Mouse (Mus musculus) forebrain, embryonic 15.5 days (tissue): ENCODE data around the gene Cfap58. TPM values are rescaled to one million over a fixed set of nuclear protein-coding genes. Genes with fewer than 3 reads are reported as not detected.

ENCODE experiments used
- ATAC-seq: fragments of 200-750 bp; cut with Nextera tagmentation; replicated peaks from 2 replicates; pipeline ENCODE4 v1.8.0; 2017; ENCODE audit warnings: mild to moderate bottlenecking, moderate TSS enrichment, moderate library complexity
- H3K27ac ChIP-seq: fragments of 300-500 bp; sonication (generic); replicated peaks from 2 replicates; pipeline ENCODE4 v1.5.1; 2015; ENCODE audit warnings: mild to moderate bottlenecking, inconsistent platforms
- H3K27me3 ChIP-seq: fragments of 300-500 bp; sonication (generic); 2 replicates; pipeline ENCODE4 v1.6.1; 2015; ENCODE audit warnings: inconsistent platforms
- H3K36me3 ChIP-seq: fragments of 300-500 bp; sonication (generic); 2 replicates; pipeline ENCODE4 v1.6.1; 2015; ENCODE audit warnings: mild to moderate bottlenecking, inconsistent platforms
- H3K4me1 ChIP-seq: fragments of 300-500 bp; sonication (generic); 2 replicates; pipeline ENCODE4 v1.6.1; 2015; ENCODE audit warnings: inconsistent platforms
- H3K4me2 ChIP-seq: fragments of 300-500 bp; sonication (generic); replicated peaks from 2 replicates; pipeline ENCODE4 v1.6.1; 2015; ENCODE audit warnings: mild to moderate bottlenecking, inconsistent platforms
- H3K4me3 ChIP-seq: fragments of 300-500 bp; sonication (generic); 2 replicates; pipeline ENCODE4 v1.5.1; 2015; ENCODE audit warnings: mild to moderate bottlenecking, inconsistent platforms
- H3K9ac ChIP-seq: fragments of 300-500 bp; sonication (generic); replicated peaks from 2 replicates; pipeline ENCODE4 v1.6.1; 2015; ENCODE audit warnings: mild to moderate bottlenecking, inconsistent platforms
- H3K9me3 ChIP-seq: fragments of 300-500 bp; sonication (generic); 2 replicates; pipeline ENCODE4 v1.6.1; 2016; ENCODE audit warnings: inconsistent platforms
- WGBS: fragments of 180-500 bp; shearing (Covaris S2); methylation state at CpG from one replicate; pipeline ENCODE4 v1.1.7; 2015; ENCODE audit warnings: mixed read lengths; 5-methylcytosine and 5-hydroxymethylcytosine counted together
- polyA plus RNA-seq: library from polyadenylated mRNA; unstranded; fragments of >200 nt; fragmentation: Nextera tagmentation; extraction: Ambion mirVana; gene quantifications from 2 replicates; pipeline ENCODE4 v1.2.1, GENCODE M21; 2015

The Cfap58 gene
- polyA plus RNA-seq, 1 experiment from 2014 or later: 0.37 TPM

- Histone ChIP-seq H3K4me2 (no peak overlapping the region), H3K4me3 (no peak overlapping the region), H3K9ac (no peak overlapping the region), H3K27me3 (no peaks in the 10 kb centered on the region), H3K27ac (no peak overlapping the region), H3K36me3 (no peaks in the 10 kb centered on the region), H3K9me3 (no peaks in the 10 kb centered on the region), H3K4me1 (peaks cover 25% of the 10 kb centered on the region)
- WGBS: 93% methylated on average over 4 of the region's 4 CpGs
- ATAC-seq: no peak
These were observed 32.4 kb upstream of the Cfap58 start for GRCm38 (mm10) chr19:47905081-47905480.

GRCm38 (mm10) chr19:47905603-47906002 lies 31.9 kb upstream of the Cfap58 start:
- Histone ChIP-seq H3K9ac (no peak overlapping the region), H3K36me3 (no peaks in the 10 kb centered on the region), H3K4me2 (no peak overlapping the region), H3K27ac (no peak overlapping the region), H3K9me3 (no peaks in the 10 kb centered on the region), H3K27me3 (no peaks in the 10 kb centered on the region), H3K4me1 (peaks cover 30% of the 10 kb centered on the region), H3K4me3 (no peak overlapping the region)
- no peak for ATAC-seq
- 83% methylated on average over 5 of the region's 5 CpGs for WGBS

GRCm38 (mm10) chr19:47907596-47907995 lies 29.9 kb upstream of the Cfap58 start:
- Histone ChIP-seq H3K9ac (no peak overlapping the region), H3K4me2 (no peak overlapping the region), H3K4me1 (peaks cover 30% of the 10 kb centered on the region), H3K27ac (no peak overlapping the region), H3K27me3 (no peaks in the 10 kb centered on the region), H3K36me3 (no peaks in the 10 kb centered on the region), H3K4me3 (no peak overlapping the region), H3K9me3 (no peaks in the 10 kb centered on the region)
- no peak for ATAC-seq
- 93% methylated on average over 9 of the region's 9 CpGs for WGBS

- peak overlapping the region; percentile 69 for H3K9ac ChIP-seq
- no peaks in the 10 kb centered on the region for H3K27me3 ChIP-seq
- H3K27ac ChIP-seq: peak overlapping the region; percentile 95
- no peaks in the 10 kb centered on the region for H3K36me3 ChIP-seq
- H3K4me2 ChIP-seq: peak overlapping the region; percentile 67
- H3K4me1 ChIP-seq: peaks cover 22% of the 10 kb centered on the region
- WGBS: 18% methylated on average over 6 of the region's 6 CpGs
- no peaks in the 10 kb centered on the region for H3K9me3 ChIP-seq
- peak; percentile 46 for ATAC-seq
- H3K4me3 ChIP-seq: no peak overlapping the region
These were observed 28.5 kb upstream of the Cfap58 start for GRCm38 (mm10) chr19:47908961-47909371.

GRCm38 (mm10) chr19:47909387-47910116 lies 27.9 kb upstream of the Cfap58 start:
- H3K27me3 ChIP-seq: no peaks in the 10 kb centered on the region
- H3K4me1 ChIP-seq: peaks cover 22% of the 10 kb centered on the region
- H3K4me3 ChIP-seq: peak overlapping the region; percentile 40
- WGBS: under 1% methylated on average over 10 of the region's 10 CpGs
- peak overlapping the region; percentile 95 for H3K27ac ChIP-seq
- no peaks in the 10 kb centered on the region for H3K9me3 ChIP-seq
- H3K9ac ChIP-seq: peak overlapping the region; percentile 69
- H3K4me2 ChIP-seq: peak overlapping the region; percentile 67
- peak; percentile 87 for ATAC-seq
- no peaks in the 10 kb centered on the region for H3K36me3 ChIP-seq

- Histone ChIP-seq H3K27ac (peak overlapping the region; percentile 95), H3K9me3 (no peaks in the 10 kb centered on the region), H3K9ac (no peak overlapping the region), H3K4me1 (peaks cover 22% of the 10 kb centered on the region), H3K27me3 (no peaks in the 10 kb centered on the region), H3K4me3 (no peak overlapping the region; the same call in 1 of the 2 replicates), H3K36me3 (no peaks in the 10 kb centered on the region), H3K4me2 (peak overlapping the region; percentile 67)
- WGBS: 28% methylated on average over 4 of the region's 4 CpGs
- ATAC-seq: peak; percentile 17; the same call in 1 of the 2 replicates
These were observed 27.3 kb upstream of the Cfap58 start for GRCm38 (mm10) chr19:47910117-47910618.

GRCm38 (mm10) chr19:47910751-47911150 lies 26.7 kb upstream of the Cfap58 start:
- H3K36me3 ChIP-seq: no peaks in the 10 kb centered on the region
- peaks cover 22% of the 10 kb centered on the region for H3K4me1 ChIP-seq
- H3K27ac ChIP-seq: peak overlapping the region; percentile 95; the same call in 1 of the 2 replicates
- H3K9ac ChIP-seq: no peak overlapping the region
- no peak overlapping the region for H3K4me3 ChIP-seq
- H3K9me3 ChIP-seq: no peaks in the 10 kb centered on the region
- ATAC-seq: no peak
- H3K27me3 ChIP-seq: no peaks in the 10 kb centered on the region
- H3K4me2 ChIP-seq: no peak overlapping the region
- 89% methylated on average over 4 of the region's 4 CpGs for WGBS

GRCm38 (mm10) chr19:47913344-47913743 lies 24.1 kb upstream of the Cfap58 start:
- 90% methylated on average over 7 of the region's 7 CpGs for WGBS

GRCm38 (mm10) chr19:47914191-47914590 lies 23.3 kb upstream of the Cfap58 start:
- WGBS: 91% methylated on average over 4 of the region's 4 CpGs

More at GRCm38 (mm10) chr19:47913344-47913743, 24.1 kb upstream of the Cfap58 start:
- H3K4me3 ChIP-seq: no peak overlapping the region
- H3K9ac ChIP-seq: no peak overlapping the region
- no peak overlapping the region for H3K4me2 ChIP-seq
- H3K9me3 ChIP-seq: no peaks in the 10 kb centered on the region
- no peak overlapping the region for H3K27ac ChIP-seq
- ATAC-seq: no peak
- H3K4me1 ChIP-seq: peaks cover 42% of the 10 kb centered on the region
- H3K36me3 ChIP-seq: no peaks in the 10 kb centered on the region
- no peaks in the 10 kb centered on the region for H3K27me3 ChIP-seq

GRCm38 (mm10) chr19:47915251-47915650 lies 22.2 kb upstream of the Cfap58 start:
- Histone ChIP-seq H3K27ac (no peak overlapping the region), H3K9me3 (no peaks in the 10 kb centered on the region), H3K36me3 (no peaks in the 10 kb centered on the region), H3K4me2 (no peak overlapping the region), H3K9ac (no peak overlapping the region), H3K4me3 (no peak overlapping the region), H3K27me3 (no peaks in the 10 kb centered on the region), H3K4me1 (peaks cover 34% of the 10 kb centered on the region)
- ATAC-seq: no peak
- 75% methylated on average over 4 of the region's 4 CpGs for WGBS

More at GRCm38 (mm10) chr19:47914191-47914590, 23.3 kb upstream of the Cfap58 start:
- H3K27me3 ChIP-seq: no peaks in the 10 kb centered on the region
- H3K9me3 ChIP-seq: no peaks in the 10 kb centered on the region
- no peak overlapping the region for H3K27ac ChIP-seq
- no peak for ATAC-seq
- no peak overlapping the region for H3K9ac ChIP-seq
- H3K36me3 ChIP-seq: no peaks in the 10 kb centered on the region
- H3K4me1 ChIP-seq: peaks cover 37% of the 10 kb centered on the region
- H3K4me2 ChIP-seq: no peak overlapping the region
- H3K4me3 ChIP-seq: no peak overlapping the region

GRCm38 (mm10) chr19:47917396-47917795 lies 20.1 kb upstream of the Cfap58 start:
- Histone ChIP-seq H3K4me2 (peak overlapping the region; percentile 73), H3K9me3 (no peaks in the 10 kb centered on the region), H3K9ac (peak overlapping the region; percentile 63; the same call in 1 of the 2 replicates), H3K27ac (no peak overlapping the region), H3K4me3 (peak overlapping the region; percentile 72), H3K36me3 (no peaks in the 10 kb centered on the region), H3K4me1 (peaks cover 32% of the 10 kb centered on the region), H3K27me3 (no peaks in the 10 kb centered on the region)
- no peak for ATAC-seq
- WGBS: 3% methylated on average over 4 of the region's 4 CpGs

- H3K4me2 ChIP-seq: peak overlapping the region; percentile 73
- no peaks in the 10 kb centered on the region for H3K27me3 ChIP-seq
- H3K9ac ChIP-seq: peak overlapping the region; percentile 63
- H3K36me3 ChIP-seq: no peaks in the 10 kb centered on the region
- WGBS: 3% methylated on average over 9 of the region's 9 CpGs
- no peak for ATAC-seq
- H3K4me3 ChIP-seq: peak overlapping the region; percentile 72
- H3K4me1 ChIP-seq: peaks cover 32% of the 10 kb centered on the region
- no peaks in the 10 kb centered on the region for H3K9me3 ChIP-seq
- no peak overlapping the region for H3K27ac ChIP-seq
These were observed 19.5 kb upstream of the Cfap58 start for GRCm38 (mm10) chr19:47918016-47918415.
